Mouse (Mus musculus): ENCODE results near the gene Tmem168. TPM values are rescaled to one million over a fixed set of nuclear protein-coding genes. Genes with fewer than 3 reads are reported as not detected.

Gene Tmem168
- 85.3 TPM for polyA plus RNA-seq (2014; fragmentation: Illumina TruSeq; extraction: RNeasy Lipid Tissue Mini Kit (QIAGEN cat#74804); ENCODE audit: low read depth, low replicate concordance)

GRCm38 (mm10) chr6:13607621-13608493 is at the start of gene Tmem168:
TSS of gene Tmem168 (minus strand) at chr6:13608100.

Other genes with a start within 250 kb of the Tmem168 start
- 50.1 TPM for gene Bmt2, start 69.9 kb upstream of the Tmem168 start, polyA plus RNA-seq (2014; fragmentation: Illumina TruSeq; extraction: RNeasy Lipid Tissue Mini Kit (QIAGEN cat#74804); ENCODE audit: low read depth, low replicate concordance)
- 7.3 TPM for gene Gpr85, start 231.8 kb upstream of the Tmem168 start, polyA plus RNA-seq (2014; fragmentation: Illumina TruSeq; extraction: RNeasy Lipid Tissue Mini Kit (QIAGEN cat#74804); ENCODE audit: low read depth, low replicate concordance)